Mouse (Mus musculus) left cerebral cortex, adult 2 months (tissue): ENCODE data around the gene Ccdc190. TPM values are rescaled to one million over a fixed set of nuclear protein-coding genes. Genes with fewer than 3 reads are reported as not detected.

Experiments used
- DNase-seq, 2 experiments: peaks; one replicate each; pipeline ENCODE4 v3.0.0; 2021 to 2022; ENCODE audit warnings: low spot score in 2 of 2, mixed read lengths in 1 of 2; ENCODE audit errors: extremely low spot score in 1 of 2
- H3K27ac ChIP-seq: fragments of 200-600 bp; 2 replicates; pipeline ENCODE4 v1.8.1; 2022
- H3K4me3 ChIP-seq: fragments of 200-600 bp; 2 replicates; pipeline ENCODE4 v1.8.1; 2022
- CTCF ChIP-seq: fragments of 200-600 bp; IDR thresholded peaks from 2 replicates; pipeline ENCODE4 v1.8.1; 2022; ENCODE audit warnings: antibody characterized with exemption, mild to moderate bottlenecking, moderate library complexity
- intact Hi-C: fragments of 180-260 bp; cut with DNase I; formaldehyde crosslinking; loops from one replicate; pipeline ENCODE4 v1.15.1; 2025
- total RNA-seq, 2 experiments: library from RNA; stranded (reverse); gene quantifications; 2 replicates each; pipeline ENCODE4 v1.2.3; 2021

Gene Ccdc190
- total RNA-seq, 2 experiments from 2014 or later: 15.3 to 21.5 TPM

DNA sequence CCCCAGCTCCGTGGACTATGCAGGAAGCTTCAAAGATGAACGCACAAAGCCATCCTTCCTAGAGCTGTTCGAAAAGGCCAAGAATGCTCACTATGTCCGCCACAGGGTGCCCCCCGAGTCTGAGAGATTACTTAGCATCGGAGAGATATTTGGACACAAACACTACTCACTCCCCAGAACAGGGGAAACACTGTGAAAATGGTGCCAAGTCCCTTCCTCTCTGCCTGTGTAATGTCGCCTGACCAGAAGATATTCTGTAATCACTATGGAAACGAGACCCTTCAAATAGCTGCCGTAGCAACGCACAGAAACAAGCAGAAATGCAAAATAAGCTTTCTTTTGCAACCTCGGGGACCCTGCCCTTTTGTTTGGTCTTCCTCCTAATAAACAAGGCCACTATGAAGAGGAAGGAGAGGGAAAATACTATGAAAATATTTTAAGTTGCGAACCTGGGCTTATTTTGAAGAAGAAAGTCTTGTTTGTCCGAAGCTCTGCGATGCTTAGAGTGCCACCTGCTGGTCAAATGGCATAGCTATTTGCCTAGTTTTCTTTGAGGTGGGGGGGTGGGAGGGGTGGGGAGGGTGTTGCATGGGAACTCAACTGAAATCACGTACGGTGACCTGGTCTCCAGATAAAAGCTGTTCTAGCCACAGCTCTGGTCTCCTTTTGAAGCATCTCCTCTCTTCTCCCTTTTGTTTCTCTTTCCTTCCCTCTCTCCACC, 5.7 kb downstream of the Ccdc190 start:
- Histone ChIP-seq H3K4me3 (peak overlapping the region; percentile 56), H3K27ac (peak overlapping the region; percentile 84)
- intact Hi-C loops: loop anchor here (1.0 to 10.0 kb wide), 2 partner anchors 403 to 1989 kb away; partner anchors contain the start of gene Nuf2
- peak; percentile 44 to 50 for DNase-seq
- peak; percentile 72 for TF ChIP-seq CTCF

DNA sequence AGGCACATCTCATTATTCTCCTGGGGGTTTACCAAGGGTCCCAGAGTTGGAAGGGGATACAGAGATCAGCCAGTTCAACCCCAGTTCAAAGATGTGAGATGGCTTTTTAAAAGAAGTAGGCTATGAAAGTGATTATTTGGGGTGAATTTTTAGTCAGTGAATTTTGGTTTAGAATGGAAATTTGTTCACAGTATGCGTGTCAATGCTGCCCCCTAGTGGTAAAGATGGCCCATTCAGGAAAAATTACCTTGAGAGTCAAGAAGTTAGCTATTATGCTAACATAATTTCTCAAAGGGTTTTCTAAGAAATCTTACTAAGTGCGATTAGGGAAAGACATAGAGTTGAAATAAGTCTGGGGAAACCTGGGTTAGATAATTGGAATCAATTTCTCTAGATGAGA, 10.9 kb downstream of the Ccdc190 start:
- peak; percentile 91 for TF ChIP-seq CTCF
- Histone ChIP-seq H3K4me3 (no peak overlapping the region), H3K27ac (no peak overlapping the region)
- DNase-seq: peak; percentile 38 to 41
- intact Hi-C loops: loop anchor here (5.0 to 10.0 kb wide), 2 partner anchors 422 to 1995 kb away; no protein-coding TSS in a partner anchor

DNA sequence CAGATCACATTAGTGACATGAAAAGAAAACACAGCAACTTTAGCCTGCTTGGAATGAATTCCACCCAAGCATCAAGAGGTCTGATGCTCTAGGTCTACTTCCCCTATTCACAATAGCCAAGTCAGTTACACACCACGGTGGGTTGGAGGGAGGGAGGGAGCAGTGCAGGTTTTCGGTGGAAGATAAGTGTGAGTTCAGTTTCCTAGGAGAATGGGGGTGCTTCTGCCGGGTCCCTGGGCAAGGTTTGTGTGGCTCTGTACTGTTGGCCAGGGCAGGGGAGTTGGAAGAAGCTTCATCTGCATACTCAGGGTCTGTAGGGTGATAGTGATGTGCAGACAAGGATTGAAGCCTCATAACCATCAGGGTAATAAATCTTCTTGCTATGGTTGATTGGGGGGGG, 17.6 kb downstream of the Ccdc190 start:
- Histone ChIP-seq H3K27ac (no peak overlapping the region), H3K4me3 (no peak overlapping the region)
- intact Hi-C loops: loop anchor here (5.0 kb wide), 1 partner anchor 191 kb away; no protein-coding TSS in a partner anchor
- DNase-seq: no peak
- no peak for TF ChIP-seq CTCF

DNA sequence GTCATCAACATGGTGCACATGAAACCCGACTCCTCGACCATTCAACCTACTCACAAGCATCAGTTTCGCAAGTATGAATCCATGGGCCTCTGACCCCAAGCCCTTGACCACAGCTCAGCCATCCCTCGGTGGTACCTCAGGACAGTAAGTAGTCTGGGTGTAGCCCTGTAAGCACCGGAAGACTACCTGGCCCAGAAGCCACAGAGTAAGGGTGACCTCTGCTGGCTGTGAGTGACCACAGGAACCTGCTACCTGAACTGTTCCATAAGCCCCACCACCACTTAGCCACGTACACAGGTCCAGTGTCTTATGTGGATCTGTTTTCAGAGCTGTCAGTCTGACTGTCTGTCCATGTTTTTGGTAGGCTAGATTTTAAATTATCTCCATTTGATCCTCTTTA, 19.2 kb downstream of the Ccdc190 start:
- Histone ChIP-seq H3K4me3 (no peak overlapping the region), H3K27ac (no peak overlapping the region)
- no peak for DNase-seq
- intact Hi-C loops: loop anchor here (5.0 kb wide), 1 partner anchor 190 kb away; no protein-coding TSS in a partner anchor
- TF ChIP-seq CTCF: no peak; the same call in none of the 2 replicates

DNA sequence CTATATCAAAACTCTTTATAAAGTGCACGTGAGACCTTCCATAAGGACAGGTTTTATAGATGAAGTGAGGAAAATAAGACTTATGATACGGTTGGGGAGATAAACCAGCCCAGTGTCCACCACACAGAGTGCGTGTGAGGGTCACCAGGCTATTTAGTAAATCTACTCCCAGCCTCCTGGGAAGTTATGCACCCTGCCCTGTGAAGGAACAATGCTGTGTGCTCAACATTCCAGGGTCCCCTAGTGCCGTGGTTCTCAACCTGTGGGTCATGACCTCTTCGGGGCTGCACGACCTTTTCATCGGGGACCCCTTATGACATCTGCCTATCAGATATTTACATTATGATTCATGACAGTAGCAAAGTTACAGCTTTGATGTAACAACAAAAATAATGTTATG, 19.8 kb downstream of the Ccdc190 start:
- intact Hi-C loops: loop anchor here (5.0 kb wide), 1 partner anchor 189 kb away; no protein-coding TSS in a partner anchor
- no peak overlapping the region for H3K27ac ChIP-seq
- TF ChIP-seq CTCF: no peak
- DNase-seq: no peak
- no peak overlapping the region for H3K4me3 ChIP-seq

DNA sequence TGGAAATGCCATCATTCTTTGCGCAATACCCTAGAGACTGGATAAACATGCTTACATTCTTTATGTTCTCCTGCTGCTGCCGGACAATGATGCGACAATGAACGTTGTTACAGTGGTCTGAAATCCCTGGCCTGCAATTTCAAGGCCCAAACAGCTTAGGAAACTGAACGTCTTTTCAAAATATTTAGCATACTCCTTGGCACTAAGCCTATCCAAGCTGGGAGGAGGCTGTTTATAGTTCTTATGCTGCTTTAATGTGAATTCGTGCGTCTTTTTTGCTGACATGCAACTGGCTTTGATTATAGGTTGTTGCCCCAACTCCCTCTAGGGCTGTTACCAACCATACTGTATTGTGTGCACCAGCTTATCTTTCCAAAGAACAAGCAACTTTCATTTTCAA, 20.4 kb downstream of the Ccdc190 start:
- intact Hi-C loops: loop anchor here (5.0 kb wide), 1 partner anchor 188 kb away; no protein-coding TSS in a partner anchor
- no peak overlapping the region for H3K27ac ChIP-seq
- no peak overlapping the region for H3K4me3 ChIP-seq
- DNase-seq: no peak
- TF ChIP-seq CTCF: no peak

DNA sequence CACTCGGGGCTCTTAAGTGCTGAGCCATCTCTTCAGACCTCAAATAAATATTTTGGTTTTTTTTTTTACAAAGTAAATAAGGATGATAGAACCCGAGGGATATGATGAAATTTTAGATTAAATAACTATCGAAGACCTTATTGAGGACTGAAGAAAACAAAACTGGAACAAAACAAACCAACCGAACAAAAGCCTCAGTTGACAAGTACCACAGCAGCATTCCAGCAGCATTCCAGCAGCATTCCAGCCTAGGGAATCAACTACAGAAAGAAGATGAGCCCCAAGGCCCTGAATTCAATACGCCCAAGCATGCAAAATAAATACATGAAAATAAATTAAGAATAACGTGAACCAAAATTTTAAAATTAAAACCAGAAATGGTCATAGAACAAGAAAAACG, 21.5 kb downstream of the Ccdc190 start:
- intact Hi-C loops: loop anchor here (5.0 kb wide), 1 partner anchor 187 kb away; no protein-coding TSS in a partner anchor
- H3K4me3 ChIP-seq: no peak overlapping the region
- no peak for DNase-seq
- no peak for TF ChIP-seq CTCF
- H3K27ac ChIP-seq: no peak overlapping the region

DNA sequence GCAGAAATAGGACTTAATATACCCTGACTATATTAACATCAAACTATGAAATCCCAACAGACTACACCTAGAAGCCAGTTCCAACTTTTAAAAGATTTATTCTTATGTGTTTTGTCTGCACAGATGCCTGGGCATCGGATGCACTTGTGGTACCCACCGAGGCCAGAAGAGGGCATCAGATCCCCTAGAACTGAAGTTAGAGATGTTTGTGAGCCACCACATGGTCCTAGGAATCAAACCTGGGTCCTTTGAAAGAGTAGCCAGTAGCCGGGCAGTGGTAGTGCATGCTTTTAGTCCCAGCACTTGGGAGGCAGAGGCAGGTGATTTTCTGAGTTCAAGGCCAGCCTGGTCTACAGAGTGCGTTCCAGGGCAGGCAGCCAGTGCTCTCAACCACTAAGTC, 22.2 kb downstream of the Ccdc190 start:
- Histone ChIP-seq H3K4me3 (no peak overlapping the region), H3K27ac (no peak overlapping the region)
- intact Hi-C loops: no loop called here
- TF ChIP-seq CTCF: peak; percentile 41
- no peak for DNase-seq

DNA sequence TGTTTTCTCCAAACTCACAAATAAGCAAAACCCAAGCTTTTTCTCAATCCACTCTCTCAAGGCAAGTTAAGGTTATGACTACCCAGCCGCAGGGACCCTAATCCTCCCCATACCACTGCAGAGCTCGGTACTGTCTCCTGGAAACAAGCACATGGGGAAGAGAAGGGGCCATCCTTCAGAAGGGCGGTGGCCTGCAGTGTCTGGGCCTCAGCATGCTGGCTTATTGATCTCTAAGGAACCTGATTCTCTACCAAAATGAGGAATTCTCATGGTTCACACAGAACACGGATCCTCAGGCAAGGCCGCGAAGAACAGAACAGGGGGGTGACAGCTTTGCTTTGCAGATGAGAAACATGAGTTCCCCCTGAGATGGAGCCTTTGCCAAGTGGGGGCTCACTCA, 23.1 kb downstream of the Ccdc190 start:
- Histone ChIP-seq H3K4me3 (no peak overlapping the region), H3K27ac (no peak overlapping the region)
- DNase-seq: no peak
- no peak for TF ChIP-seq CTCF
- intact Hi-C loops: no loop called here

DNA sequence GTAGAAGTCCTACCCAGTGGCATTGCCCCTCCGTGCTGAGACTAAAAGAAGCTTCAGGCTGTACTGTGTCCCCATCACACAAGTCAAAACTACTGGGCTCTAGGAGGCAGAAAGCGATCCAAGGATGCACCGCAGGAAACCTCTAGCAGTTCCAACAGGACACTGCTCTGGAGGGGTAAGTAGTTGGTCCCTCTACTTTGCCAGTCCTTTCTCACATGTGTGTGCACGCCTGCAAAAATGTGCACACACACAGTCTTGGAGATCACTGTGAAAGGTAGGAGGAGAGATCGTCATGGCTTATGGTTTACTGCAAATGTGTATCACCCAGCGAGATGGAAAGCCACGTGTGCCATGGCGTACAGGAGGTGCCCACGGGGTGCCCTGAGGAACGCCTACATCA, 24.2 kb downstream of the Ccdc190 start:
- intact Hi-C loops: no loop called here
- no peak for TF ChIP-seq CTCF
- no peak for DNase-seq
- H3K27ac ChIP-seq: no peak overlapping the region
- H3K4me3 ChIP-seq: no peak overlapping the region

DNA sequence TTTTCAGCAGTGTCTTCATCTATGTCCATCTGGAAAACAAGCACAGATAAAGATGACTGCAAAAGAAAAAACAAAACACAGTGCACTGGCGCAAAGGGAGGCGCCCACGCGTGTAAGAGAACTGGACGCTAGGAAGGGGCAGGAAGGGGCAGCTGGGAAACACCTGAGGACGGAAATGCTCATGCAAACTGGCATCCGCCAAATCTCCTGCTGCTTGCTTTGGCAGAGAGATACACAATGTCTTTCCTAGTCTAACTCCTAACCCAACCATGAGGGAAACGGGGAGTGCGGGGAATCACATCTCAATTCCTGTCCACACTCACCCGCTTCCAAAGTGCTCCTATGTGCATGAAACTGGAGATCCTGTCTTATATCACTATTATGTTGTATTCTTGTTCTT, 24.7 kb downstream of the Ccdc190 start:
- no peak overlapping the region for H3K27ac ChIP-seq
- intact Hi-C loops: no loop called here
- no peak for TF ChIP-seq CTCF
- no peak overlapping the region for H3K4me3 ChIP-seq
- no peak for DNase-seq

DNA sequence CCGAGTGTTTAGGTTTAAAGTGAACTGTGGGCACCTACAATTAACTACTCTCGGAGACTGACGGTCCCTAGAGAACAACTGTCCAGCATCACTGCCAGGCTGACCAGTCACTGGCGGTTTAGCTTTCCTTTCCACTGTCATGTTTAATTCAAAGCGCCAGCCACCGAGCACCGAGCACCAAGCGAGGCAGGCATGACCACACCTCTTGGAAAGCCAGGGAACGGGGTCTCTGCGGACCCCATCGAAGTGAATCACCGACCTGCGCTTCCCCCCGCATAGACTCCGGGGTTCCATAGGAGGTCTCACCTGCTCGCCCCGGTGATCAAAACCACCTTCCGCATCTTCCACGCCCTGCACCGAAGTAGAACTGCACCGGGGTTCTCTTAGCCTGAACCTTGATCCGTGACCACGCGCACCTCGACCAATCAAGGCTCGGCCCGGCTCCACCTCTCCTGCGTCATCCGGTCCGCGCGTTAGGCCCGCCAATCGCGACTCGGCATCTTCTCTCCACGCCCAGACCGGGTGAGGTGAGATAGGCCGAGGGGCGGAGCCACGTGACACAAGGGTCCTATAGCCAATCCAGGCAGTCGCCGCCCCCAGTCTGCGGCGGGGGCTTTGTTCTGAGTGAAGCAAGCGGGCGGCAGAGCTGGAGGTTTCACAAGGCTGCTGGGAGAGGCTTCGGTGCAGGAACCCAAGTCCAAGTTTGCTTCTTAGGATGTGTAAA, 40.5 kb downstream of the Ccdc190 start, which contains the start of gene Hsd17b7:
Hsd17b7 (minus strand) TSS at position 450 of the 724 bp plus-strand sequence.
- intact Hi-C loops: loop anchor here (1.0 kb wide), 1 partner anchor 167 kb away; no protein-coding TSS in a partner anchor
- Histone ChIP-seq H3K27ac (peak within 1 kb of the TSS; percentile 82), H3K4me3 (peak within 1 kb of the TSS; percentile 69)
- peak; percentile 96 to 99 for DNase-seq
- no peak for TF ChIP-seq CTCF
